Mouse (Mus musculus) embryonic facial prominence, embryonic 14.5 days (tissue): Measurements from ENCODE around the gene Fstl3. TPM values are rescaled to one million over a fixed set of nuclear protein-coding genes. Genes with fewer than 3 reads are reported as not detected.

Experiments
- ATAC-seq: fragments of 200-750 bp; cut with Nextera tagmentation; 2 replicates; pipeline ENCODE4 v1.8.0; 2017; ENCODE audit warnings: low read depth, moderate number of reproducible peaks, moderate TSS enrichment
- DNase-seq: peaks from one replicate; pipeline ENCODE4 v3.0.0-alpha.2; 2015; ENCODE audit warnings: low spot score
- H3K27ac ChIP-seq: fragments of 300-500 bp; sonication (generic); replicated peaks from 2 replicates; pipeline ENCODE4 v1.5.1; 2014; ENCODE audit warnings: low read depth, mild to moderate bottlenecking, low read length, moderate library complexity
- H3K27me3 ChIP-seq: fragments of 300-500 bp; sonication (generic); replicated peaks from 2 replicates; pipeline ENCODE4 v1.6.1; 2014; ENCODE audit warnings: low read length; ENCODE audit not compliant: control insufficient read depth, insufficient read depth
- H3K36me3 ChIP-seq: fragments of 300-500 bp; sonication (generic); 2 replicates; pipeline ENCODE4 v1.6.1; 2014; ENCODE audit warnings: low read length, mixed read lengths; ENCODE audit not compliant: control insufficient read depth, insufficient read depth
- H3K4me1 ChIP-seq: fragments of 300-500 bp; sonication (generic); 2 replicates; pipeline ENCODE4 v1.6.1; 2014; ENCODE audit warnings: antibody characterized with exemption, low read length; ENCODE audit not compliant: control insufficient read depth, insufficient read depth
- H3K4me2 ChIP-seq: fragments of 300-500 bp; sonication (generic); 2 replicates; pipeline ENCODE4 v1.6.1; 2014; ENCODE audit warnings: low read depth, mild to moderate bottlenecking, low read length, moderate library complexity, mixed read lengths
- H3K4me3 ChIP-seq: fragments of 300-500 bp; sonication (generic); 2 replicates; pipeline ENCODE4 v1.5.1; 2014; ENCODE audit warnings: low read depth, mild to moderate bottlenecking, low read length
- H3K9ac ChIP-seq: fragments of 300-500 bp; sonication (generic); 2 replicates; pipeline ENCODE4 v1.6.1; 2014; ENCODE audit warnings: low read depth, mild to moderate bottlenecking, low read length, moderate library complexity, mixed read lengths
- H3K9me3 ChIP-seq: fragments of 300-500 bp; sonication (generic); 2 replicates; pipeline ENCODE4 v1.6.1; 2016; ENCODE audit warnings: low read length; ENCODE audit not compliant: control insufficient read depth
- WGBS: fragments of 180-500 bp; shearing (Covaris S2); extraction: QIAGEN DNeasy Blood & Tissue Kit; methylation state at CpG from one replicate; pipeline ENCODE4 v1.1.7; 2014; 5-methylcytosine and 5-hydroxymethylcytosine counted together
- polyA plus RNA-seq: library from polyadenylated mRNA; unstranded; fragments of >200 nt; fragmentation: Nextera tagmentation; extraction: Ambion mirVana; gene quantifications from 2 replicates; pipeline ENCODE4 v1.2.1, GENCODE M21; 2014

Gene Fstl3
- polyA plus RNA-seq, 1 experiment from 2014 or later, result 10.7 TPM

DNA sequence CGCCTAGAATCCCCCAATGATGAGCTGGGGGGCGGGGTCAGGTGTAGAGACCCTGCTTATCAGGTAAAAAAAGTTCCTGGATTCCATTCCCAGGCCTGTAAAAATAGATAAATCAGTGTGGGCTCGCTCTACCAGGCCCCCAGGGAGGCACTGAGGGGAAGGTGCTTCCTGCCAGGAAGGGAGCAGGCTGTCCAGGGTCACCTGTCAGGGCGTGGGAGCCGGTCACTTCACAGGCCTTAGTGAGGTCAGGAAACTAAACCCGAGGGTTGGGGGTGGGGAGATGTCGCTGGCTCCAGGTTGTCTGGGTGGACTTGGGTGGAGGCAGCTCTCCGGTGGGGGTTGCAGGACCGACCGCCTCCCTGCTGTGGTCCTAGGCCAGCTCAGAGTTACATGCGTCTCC lies 28.6 kb downstream of the Fstl3 start:
- Histone ChIP-seq H3K9me3 (no peaks in the 10 kb centered on the region), H3K4me1 (peaks cover 19% of the 10 kb centered on the region), H3K27me3 (no peaks in the 10 kb centered on the region), H3K4me2 (no peak overlapping the region), H3K36me3 (peaks cover 31% of the 10 kb centered on the region), H3K4me3 (no peak overlapping the region), H3K27ac (no peak overlapping the region), H3K9ac (no peak overlapping the region)
- DNase-seq, result no peak
- no peak for ATAC-seq
- WGBS, result 60% methylated on average over 9 of the region's 11 CpGs

DNA sequence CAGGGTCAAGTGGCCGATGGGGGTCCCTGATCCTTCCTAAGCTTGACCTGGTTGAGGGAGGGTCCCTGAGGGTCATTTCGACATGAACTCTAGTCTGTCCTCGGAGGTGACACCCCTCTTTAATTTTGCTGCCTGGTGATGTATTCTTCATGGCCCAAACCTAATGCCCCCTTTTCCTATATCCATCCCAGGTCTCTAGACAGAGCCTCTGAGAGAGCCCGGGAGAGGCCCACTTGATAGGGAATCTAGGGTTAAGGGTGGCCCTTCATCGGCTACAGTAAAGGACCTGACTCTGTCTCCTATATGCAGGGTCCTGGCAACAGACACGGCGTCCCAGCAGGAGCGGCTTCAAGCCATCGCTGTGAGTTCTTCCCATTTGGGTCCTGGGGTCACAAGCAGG lies 29.3 kb downstream of the Fstl3 start:
- H3K27ac ChIP-seq, result no peak overlapping the region

DNA sequence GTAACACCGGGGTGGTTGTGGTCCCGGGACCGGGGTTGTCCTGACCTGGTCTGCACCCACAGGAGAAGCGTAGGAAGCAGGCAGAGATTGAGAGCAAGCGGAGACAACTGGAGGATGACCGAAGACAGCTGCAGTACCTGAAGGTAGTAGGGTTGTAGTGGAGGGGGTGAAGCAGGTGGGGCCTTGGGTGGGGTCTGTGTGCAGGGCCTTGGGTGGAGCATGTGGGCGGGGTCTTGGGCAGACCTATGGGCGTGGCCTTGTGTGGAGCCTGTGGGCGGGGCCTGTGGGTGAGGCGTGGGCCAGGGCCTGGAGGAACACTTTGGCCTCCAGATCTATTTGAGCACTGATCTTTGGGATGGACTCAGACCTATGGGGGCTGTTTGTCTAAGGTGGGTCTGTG lies 29.9 kb downstream of the Fstl3 start:
- H3K27ac ChIP-seq, result no peak overlapping the region
- peaks cover 19% of the 10 kb centered on the region for H3K4me1 ChIP-seq
- no peak overlapping the region for H3K4me2 ChIP-seq
- no peak for ATAC-seq
- H3K9ac ChIP-seq, result no peak overlapping the region
- no peaks in the 10 kb centered on the region for H3K27me3 ChIP-seq
- DNase-seq, result no peak
- 77% methylated on average over 10 of the region's 10 CpGs for WGBS
- H3K36me3 ChIP-seq, result peaks cover 42% of the 10 kb centered on the region
- no peaks in the 10 kb centered on the region for H3K9me3 ChIP-seq
- H3K4me3 ChIP-seq, result no peak overlapping the region

More for the DNA sequence above, 29.3 kb downstream of the Fstl3 start:
- DNase-seq (no peak), ATAC-seq (no peak)
- Histone ChIP-seq H3K9ac (no peak overlapping the region), H3K4me3 (no peak overlapping the region), H3K4me2 (no peak overlapping the region), H3K36me3 (peaks cover 38% of the 10 kb centered on the region), H3K9me3 (no peaks in the 10 kb centered on the region), H3K27me3 (no peaks in the 10 kb centered on the region), H3K4me1 (peaks cover 19% of the 10 kb centered on the region)
- WGBS, result 85% methylated on average over 9 of the region's 9 CpGs

DNA sequence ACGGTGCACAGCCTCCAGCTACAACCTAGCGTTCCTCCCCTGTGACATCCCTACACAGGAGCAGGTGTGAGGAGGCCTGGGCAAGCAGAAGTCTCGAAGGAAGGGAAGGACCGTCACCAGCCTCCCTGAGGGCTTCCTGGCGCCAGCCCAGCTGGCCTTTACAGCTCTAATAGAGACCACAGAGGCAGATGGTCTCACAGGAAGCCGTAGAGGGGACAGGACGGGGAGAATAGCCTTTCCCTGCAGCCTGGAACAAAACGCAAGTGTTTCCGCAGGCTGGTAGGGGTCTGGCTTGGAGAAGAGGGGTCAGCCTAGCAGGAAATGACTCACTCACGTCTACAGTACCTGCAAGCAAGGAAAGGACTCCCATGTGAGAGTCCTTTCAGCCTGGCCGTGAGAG lies 30.8 kb downstream of the Fstl3 start:
- 42% methylated on average over 11 of the region's 11 CpGs for WGBS
- Histone ChIP-seq H3K36me3 (peaks cover 48% of the 10 kb centered on the region), H3K9me3 (no peaks in the 10 kb centered on the region), H3K27ac (0 out of 2 replicates have a peak overlapping the region, but pooled peaks have one; percentile 13), H3K27me3 (no peaks in the 10 kb centered on the region), H3K4me2 (no peak overlapping the region), H3K4me1 (peaks cover 12% of the 10 kb centered on the region), H3K9ac (no peak overlapping the region), H3K4me3 (no peak overlapping the region)
- DNase-seq (peak; percentile 60), ATAC-seq (no peak)

DNA sequence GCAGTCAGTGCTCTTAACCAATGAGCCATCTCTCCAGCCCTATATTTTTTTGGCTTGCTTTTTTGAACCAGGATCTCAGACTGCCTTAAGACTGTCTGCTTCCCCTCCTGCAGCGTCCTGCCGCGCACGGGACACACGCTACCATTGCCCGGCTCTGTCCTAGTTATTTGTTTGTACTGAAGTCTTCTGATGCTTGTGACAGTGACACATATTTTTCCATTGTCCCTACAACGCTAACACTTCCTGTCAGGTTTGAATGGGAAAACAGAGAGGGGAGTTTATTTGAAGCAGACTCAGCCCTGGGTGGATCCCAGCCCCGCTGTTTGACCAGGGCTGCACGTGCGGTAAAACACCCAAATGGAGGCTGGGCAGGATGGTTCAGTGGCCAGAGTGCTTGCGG lies 31.7 kb downstream of the Fstl3 start:
- DNase-seq (no peak), ATAC-seq (no peak)
- Histone ChIP-seq H3K4me1 (peaks cover 3% of the 10 kb centered on the region; the same call in 1 of the 2 replicates), H3K27me3 (no peaks in the 10 kb centered on the region), H3K4me2 (no peak overlapping the region), H3K36me3 (peaks cover 49% of the 10 kb centered on the region), H3K27ac (no peak overlapping the region), H3K4me3 (no peak overlapping the region), H3K9me3 (no peaks in the 10 kb centered on the region), H3K9ac (no peak overlapping the region)
- 87% methylated on average over 11 of the region's 11 CpGs for WGBS

DNA sequence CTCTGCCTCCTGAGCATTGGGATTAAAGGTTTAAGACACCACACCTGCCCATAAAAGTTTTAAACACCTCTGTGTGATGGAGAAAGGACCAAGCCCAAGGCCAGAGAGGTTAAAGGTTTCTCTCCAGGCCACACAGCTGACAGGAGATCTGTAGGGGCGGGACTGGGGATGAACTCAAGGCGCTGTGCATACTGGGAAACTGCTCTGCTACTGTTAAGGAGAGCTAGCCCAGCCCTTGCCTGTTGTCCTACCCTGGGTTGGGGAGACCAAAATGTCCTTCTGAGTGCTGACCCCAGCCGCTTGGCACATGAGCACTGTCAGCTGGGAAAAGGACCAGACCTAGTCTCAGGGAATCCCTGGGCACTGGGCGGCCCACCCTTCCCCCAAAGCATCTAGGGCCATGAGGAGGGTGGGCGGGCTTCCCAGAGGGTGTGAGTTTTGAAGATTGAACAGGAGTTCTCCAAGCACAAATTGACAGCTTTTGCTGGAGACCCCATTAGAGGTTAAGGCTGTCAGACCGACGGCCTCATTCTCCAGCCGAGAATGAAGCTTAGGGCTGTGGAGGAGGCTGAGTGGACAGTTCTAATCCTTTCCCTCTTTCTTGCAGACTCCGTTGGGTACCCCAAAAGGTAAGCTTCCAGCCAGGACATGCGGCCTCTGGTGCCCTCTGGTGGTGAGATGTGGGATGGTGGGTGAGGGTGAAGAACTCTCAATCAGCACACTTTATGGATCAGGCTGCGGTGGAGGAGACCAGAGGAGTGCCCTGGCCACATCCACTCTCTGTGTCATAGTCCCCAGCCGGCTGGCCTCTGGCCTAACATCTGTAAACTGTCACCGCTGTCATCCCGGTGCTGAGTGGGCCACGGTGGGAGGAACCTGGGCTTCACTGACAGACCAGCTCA lies 34.9 kb downstream of the Fstl3 start:
- 34% methylated on average over 15 of the region's 15 CpGs for WGBS
- H3K9me3 ChIP-seq, result no peaks in the 10 kb centered on the region
- no peak overlapping the region for H3K27ac ChIP-seq
- DNase-seq (peak; percentile 59), ATAC-seq (peak; percentile 48)
- no peaks in the 10 kb centered on the region for H3K4me1 ChIP-seq
- no peak overlapping the region for H3K9ac ChIP-seq
- H3K27me3 ChIP-seq, result no peaks in the 10 kb centered on the region
- no peak overlapping the region for H3K4me2 ChIP-seq
- no peak overlapping the region for H3K4me3 ChIP-seq
- peaks cover 71% of the 10 kb centered on the region for H3K36me3 ChIP-seq

DNA sequence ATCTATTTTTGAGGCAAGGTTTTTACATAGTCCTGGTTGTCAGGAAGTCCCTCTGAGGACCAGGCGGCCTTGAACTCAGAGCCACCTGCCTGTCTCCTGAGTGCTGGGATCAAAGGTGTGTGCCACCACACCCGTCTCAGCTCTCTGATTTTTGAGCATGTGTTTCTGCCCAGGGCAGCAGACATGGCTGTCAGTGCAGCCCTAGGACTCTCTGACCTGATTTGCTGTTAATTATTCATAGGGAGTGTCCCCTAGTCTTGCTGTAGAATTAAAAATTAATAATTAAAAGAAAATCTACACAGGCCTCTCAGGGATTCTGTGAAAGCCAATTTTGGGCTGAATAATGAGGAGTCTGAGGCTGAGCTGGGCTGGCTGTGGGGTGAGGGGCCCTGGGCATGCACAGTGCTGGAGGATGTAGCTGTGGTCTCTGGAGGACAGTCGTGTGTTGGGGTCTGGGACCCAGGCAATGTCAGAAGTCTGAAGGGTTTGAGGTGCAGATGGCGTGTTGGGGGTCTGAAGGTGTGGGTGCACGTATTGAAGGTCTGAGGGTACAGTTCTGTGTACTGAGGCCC lies 37.3 kb downstream of the Fstl3 start:
- H3K4me1 ChIP-seq, result no peaks in the 10 kb centered on the region
- H3K36me3 ChIP-seq, result peaks cover 61% of the 10 kb centered on the region
- no peaks in the 10 kb centered on the region for H3K9me3 ChIP-seq
- H3K9ac ChIP-seq, result no peak overlapping the region
- no peaks in the 10 kb centered on the region for H3K27me3 ChIP-seq
- DNase-seq, result no peak
- no peak for ATAC-seq
- no peak overlapping the region for H3K4me2 ChIP-seq
- WGBS, result 84% methylated on average over 5 of the region's 5 CpGs
- no peak overlapping the region for H3K4me3 ChIP-seq
- H3K27ac ChIP-seq, result no peak overlapping the region

DNA sequence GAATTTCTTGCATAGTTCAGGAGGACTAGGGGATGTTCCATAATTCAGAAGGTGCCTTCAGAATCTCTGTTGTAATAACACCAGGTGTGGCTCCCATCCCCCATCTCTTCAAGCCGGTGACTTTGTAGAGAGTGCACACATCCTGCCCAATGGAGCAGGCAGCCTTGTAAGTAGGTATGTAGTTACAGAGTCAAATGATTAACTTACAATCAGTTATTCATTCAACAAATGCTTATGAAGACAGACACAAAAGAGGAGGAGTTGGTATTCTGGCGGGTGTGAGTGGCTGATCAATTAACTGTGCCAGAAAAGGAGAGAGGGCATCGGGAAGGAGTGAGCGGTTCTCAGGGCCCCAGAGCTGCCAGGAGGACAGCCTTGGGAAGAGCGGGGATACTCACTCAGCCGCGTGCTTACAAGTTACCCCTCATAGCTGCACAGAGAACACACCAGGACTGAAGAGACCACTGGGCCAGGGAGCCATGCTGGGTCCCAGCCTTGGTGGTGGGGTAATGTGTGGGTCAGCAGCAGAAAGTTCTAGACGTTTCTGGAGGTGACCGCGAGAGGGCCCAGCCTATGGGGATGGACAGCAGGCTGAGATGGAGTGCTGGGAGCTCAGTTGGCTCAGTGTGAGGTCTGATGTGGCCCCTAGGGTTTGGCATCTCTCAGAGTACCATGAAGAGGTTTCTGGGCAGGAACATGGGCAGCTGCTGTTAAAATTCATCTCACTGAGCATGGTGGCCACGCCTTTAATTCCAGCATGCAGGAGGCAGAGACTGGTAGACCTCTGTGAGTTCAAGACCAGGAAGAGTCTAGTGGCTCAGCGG lies 38.8 kb downstream of the Fstl3 start:
- Histone ChIP-seq H3K27ac (no peak overlapping the region), H3K9me3 (no peaks in the 10 kb centered on the region), H3K36me3 (peaks cover 61% of the 10 kb centered on the region), H3K9ac (no peak overlapping the region), H3K4me3 (no peak overlapping the region), H3K4me1 (no peaks in the 10 kb centered on the region), H3K4me2 (no peak overlapping the region), H3K27me3 (no peaks in the 10 kb centered on the region)
- no peak for DNase-seq
- WGBS, result 89% methylated on average over 12 of the region's 12 CpGs
- ATAC-seq, result no peak
